Mouse (Mus musculus) heart, adult 2 months (tissue): ENCODE results near the gene Lzts2.

Experiments
- CTCF ChIP-seq: fragments of 200-600 bp; IDR thresholded peaks from 2 replicates; pipeline ENCODE4 v1.8.1; 2022; ENCODE audit warnings: antibody characterized with exemption, mild to moderate bottlenecking, moderate library complexity
- EP300 ChIP-seq: fragments of 200-500 bp; IDR thresholded peaks from 2 replicates; pipeline ENCODE4 v1.6.1; 2011; ENCODE audit warnings: low read depth, low read length, control low read depth; ENCODE audit not compliant: insufficient read depth
- POLR2A ChIP-seq: fragments of 200-500 bp; IDR thresholded peaks from 2 replicates; pipeline ENCODE4 v1.6.1; 2011; ENCODE audit warnings: mild to moderate bottlenecking, low read depth, low read length, control low read depth; ENCODE audit not compliant: insufficient read depth

DNA sequence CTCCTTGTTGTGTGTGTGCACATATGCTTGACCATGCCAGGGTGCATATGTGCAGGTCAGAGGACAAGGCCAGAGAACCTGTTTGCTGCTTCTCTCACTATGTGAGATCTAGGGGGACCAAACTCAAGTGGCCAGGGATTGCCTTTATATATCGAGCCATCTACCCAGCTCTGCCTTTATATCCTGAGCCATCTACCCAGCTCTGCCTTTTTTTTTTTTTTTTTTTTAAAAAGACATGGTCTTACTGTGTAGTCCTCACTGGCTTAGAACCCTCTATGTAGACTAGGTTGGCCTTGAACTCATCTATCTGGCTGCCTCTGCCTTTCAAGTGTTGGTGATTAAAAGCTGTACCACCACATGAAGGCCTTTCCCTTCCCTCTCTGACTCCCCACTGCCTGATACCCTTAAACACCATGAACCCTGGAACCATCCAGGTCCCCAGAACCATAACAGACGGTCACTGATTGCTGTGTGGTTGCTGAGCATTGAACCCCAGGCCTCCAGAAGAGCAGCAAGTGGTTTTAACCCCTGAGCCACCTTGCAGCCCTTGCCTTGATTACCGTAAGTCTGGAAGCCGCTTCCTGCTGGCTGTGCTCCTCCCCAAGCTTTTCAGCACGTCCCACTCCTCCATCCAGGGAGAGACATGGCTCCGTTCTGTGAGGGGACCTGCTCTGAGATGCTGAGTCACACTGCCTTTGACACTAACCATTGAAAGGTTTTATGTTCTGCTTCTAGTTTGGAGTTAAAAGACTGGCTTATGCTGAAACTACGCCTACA lies 10.3 kb upstream of the Lzts2 start:
- TF ChIP-seq POLR2A (no peak), CTCF (no peak), EP300 (no peak)
